8 mouse cellular contexts compared by ENCODE assay signal in genomic region chr2:11535412-11535928, GRCm38 (mm10). TPM values are rescaled to one million over a fixed set of nuclear protein-coding genes. Genes with fewer than 3 reads are reported as not detected.
DNase-seq lines count a peak whose midpoint lies in the region; ATAC-seq and TF ChIP-seq lines count a peak whose summit lies in the region.

No protein-coding gene starts in this region.

- H3K27ac ChIP-seq in forebrain, embryonic 10.5 days: peak overlapping the region; percentile 79
- H3K27ac ChIP-seq in heart, embryonic 14.5 days (replicated peaks in 1 of 2; ENCODE audit: control insufficient read depth in 1 of 2, insufficient read depth in 1 of 2, low read depth in 2 of 2, low read length in 2 of 2): no peak overlapping the region; a peak in 1 of 4 replicates
- H3K27ac ChIP-seq in liver, embryonic 11.5 days (ENCODE audit: low read depth, low read length): no peak overlapping the region

- peak overlapping the region; percentile 73 for H3K4me2 ChIP-seq in heart, embryonic 14.5 days (ENCODE audit: low read length)
- H3K4me2 ChIP-seq in liver, embryonic 11.5 days: peak overlapping the region; percentile 82
- H3K4me2 ChIP-seq in myocyte (ENCODE audit: low read depth): peak overlapping the region; percentile 91

- peak overlapping the region; percentile 48 for H3K9ac ChIP-seq in heart, embryonic 14.5 days (ENCODE audit: low read length)
- peak overlapping the region; percentile 55 for H3K9ac ChIP-seq in liver, embryonic 11.5 days (ENCODE audit: low read depth, low read length)

- peaks cover 10% of the 10 kb centered on the region for H3K27me3 ChIP-seq in forebrain, embryonic 10.5 days (ENCODE audit: poor library complexity, severe bottlenecking)
- H3K27me3 ChIP-seq in heart, embryonic 14.5 days (ENCODE audit: control insufficient read depth, insufficient read depth, low read length): no peaks in the 10 kb centered on the region
- H3K27me3 ChIP-seq in liver, embryonic 11.5 days (replicated peaks; ENCODE audit: control insufficient read depth, insufficient read depth, low read length): no peaks in the 10 kb centered on the region
- H3K27me3 ChIP-seq in myocyte (ENCODE audit: control insufficient read depth, insufficient read depth, insufficient read length): no peaks in the 10 kb centered on the region

- no peaks in the 10 kb centered on the region for H3K36me3 ChIP-seq in forebrain, embryonic 10.5 days (replicated peaks)
- no peaks in the 10 kb centered on the region for H3K36me3 ChIP-seq in heart, embryonic 14.5 days (ENCODE audit: control insufficient read depth, insufficient read depth, low read length)
- H3K36me3 ChIP-seq in liver, embryonic 11.5 days (ENCODE audit: control insufficient read depth, insufficient read depth, low read length): no peaks in the 10 kb centered on the region
- no peaks in the 10 kb centered on the region for H3K36me3 ChIP-seq in myocyte (ENCODE audit: control insufficient read depth, insufficient read depth)

- under 1% methylated on average over 32 of the region's 32 CpGs for WGBS in forebrain, embryonic 10.5 days
- WGBS in heart, embryonic 14.5 days: under 1% methylated on average over 32 of the region's 32 CpGs
- under 1% methylated on average over 32 of the region's 32 CpGs for WGBS in liver, embryonic 11.5 days

- ATAC-seq in CD4-positive, CD25-positive, alpha-beta regulatory T cell, adult 4 months: peak; percentile 81
- ATAC-seq in heart, embryonic 14.5 days (ENCODE audit: insufficient number of reproducible peaks, insufficient read depth, low FRiP score, low read depth): peak; percentile 96
- ATAC-seq in liver, embryonic 11.5 days (replicated peaks; ENCODE audit: low FRiP score): peak; percentile 97

- H3K79me2 ChIP-seq in myocyte (ENCODE audit: control insufficient read depth, insufficient read depth): no peaks in the 10 kb centered on the region

- DNase-seq in c-Kit-positive CD71-negative TER-119-negative erythroid progenitor cells, embryonic 14.5 days (ENCODE audit: low read depth): peak; percentile 78
- DNase-seq in forebrain, embryonic 10.5 days (ENCODE audit: extremely low spot score, low spot score): peak; percentile 89
- peak; percentile 98 for DNase-seq in kidney, postnatal 10 days
- DNase-seq in liver, embryonic 11.5 days (ENCODE audit: low spot score): peak; percentile 86
- peak; percentile 86 to 90 for DNase-seq in spleen, postnatal 4 days (ENCODE audit: low spot score in 2 of 2)

- peaks cover 11% of the 10 kb centered on the region for H3K4me1 ChIP-seq in forebrain, embryonic 10.5 days
- peaks cover 0 to 2% of the 10 kb centered on the region in 2 experiments; a peak in 1 of 4 replicates for H3K4me1 ChIP-seq in heart, embryonic 14.5 days (ENCODE audit: control insufficient read depth in 2 of 2, insufficient read depth in 2 of 2, low read length in 2 of 2)
- peaks cover 5% of the 10 kb centered on the region for H3K4me1 ChIP-seq in liver, embryonic 11.5 days (replicated peaks; ENCODE audit: control insufficient read depth, insufficient read depth, low read length)

- H3ac ChIP-seq in myocyte (ENCODE audit: control insufficient read depth, insufficient read length): no peak overlapping the region

- no peaks in the 10 kb centered on the region for H3K9me3 ChIP-seq in forebrain, embryonic 10.5 days
- no peaks in the 10 kb centered on the region for H3K9me3 ChIP-seq in heart, embryonic 14.5 days (ENCODE audit: control insufficient read depth, low read length)
- H3K9me3 ChIP-seq in liver, embryonic 11.5 days (ENCODE audit: control insufficient read depth, low read length): no peaks in the 10 kb centered on the region

- TF ChIP-seq POLR2A in myocyte (IDR thresholded peaks at IDR 0.05; ENCODE audit: insufficient read length, low read depth): peak; percentile 82

- peak overlapping the region; percentile 56 for H3K4me3 ChIP-seq in forebrain, embryonic 10.5 days
- peak overlapping the region; percentile 39 to 40 for H3K4me3 ChIP-seq in heart, embryonic 14.5 days (ENCODE audit: control insufficient read depth in 1 of 2, insufficient read depth in 1 of 2, low read depth in 1 of 2, low read length in 2 of 2)
- peak overlapping the region; percentile 59 for H3K4me3 ChIP-seq in liver, embryonic 11.5 days (ENCODE audit: low read depth, low read length)
- H3K4me3 ChIP-seq in myocyte: peak overlapping the region; percentile 19

TF ChIP-seq in myocyte, 11 proteins besides CTCF, POLR2A, EP300 and RAD21:
- TF ChIP-seq MYOD1 (IDR thresholded peaks at IDR 0.05; ENCODE audit: control insufficient read depth in 1 of 3, insufficient read length in 2 of 3, low read depth in 2 of 3) (peak in 2 of 3 experiments; percentile 89 to 94), CEBPB (IDR thresholded peaks at IDR 0.05; ENCODE audit: insufficient read depth, poor library complexity, severe bottlenecking) (no peak), MAX (IDR thresholded peaks at IDR 0.05; ENCODE audit: low read depth) (peak; percentile 72), MYOG (IDR thresholded peaks at IDR 0.05; ENCODE audit: control insufficient read depth in 1 of 3, insufficient read depth in 1 of 3, insufficient read length in 2 of 3, low read depth in 2 of 3) (peak; percentile 69 to 97 (median 95)), TCF12 (IDR thresholded peaks at IDR 0.05; ENCODE audit: insufficient read depth, poor library complexity, severe bottlenecking) (no peak), POLR2AphosphoS2 (IDR thresholded peaks at IDR 0.05; ENCODE audit: insufficient read length, low read depth) (peak; percentile 88), SRF (IDR thresholded peaks at IDR 0.05; ENCODE audit: control insufficient read depth, insufficient read length, low read depth) (peak; percentile 73), TCF3 (IDR thresholded peaks at IDR 0.05; ENCODE audit: insufficient read length, low read depth) (peak; percentile 80), E2F4 (IDR thresholded peaks at IDR 0.05; ENCODE audit: insufficient read depth) (no peak), REST (IDR thresholded peaks at IDR 0.05; ENCODE audit: insufficient read depth, insufficient read length) (no peak), USF1 (IDR thresholded peaks at IDR 0.05; ENCODE audit: low read depth) (peak; percentile 35)

RNA-seq across cellular contexts. Expression of gene Pfkfb3, which starts 18.4 kb away (rescaled TPM):
- polyA plus RNA-seq in CD4-positive, CD25-positive, alpha-beta regulatory T cell, adult 4 months (2017; shearing (Covaris generic)): 10 to 100 TPM; 17.6 to 22.7 TPM
- polyA plus RNA-seq in forebrain, embryonic 10.5 days (2016; fragmentation: Nextera tagmentation; extraction: Ambion mirVana): 15.5 and 17.0 TPM in 2 replicates
- 9.2 and 11.6 TPM in 2 replicates for polyA plus RNA-seq in heart, embryonic 14.5 days (2014; fragmentation: Nextera tagmentation; extraction: Ambion mirVana)
- polyA plus RNA-seq in liver, embryonic 11.5 days (2014; fragmentation: Nextera tagmentation; extraction: Ambion mirVana): 17.5 and 20.3 TPM in 2 replicates
- 2.0 TPM for polyA plus RNA-seq in myocyte (2012; fragmentation: generic; extraction: Trizol)
